Mouse (Mus musculus): ENCODE data around the gene Pax2.

- TF ChIP-seq GATA1 (IDR thresholded peaks at IDR 0.05; ENCODE audit: borderline replicate concordance, low read length): no peak
- no peak for TF ChIP-seq FLI1 (IDR thresholded peaks at IDR 0.05; ENCODE audit: low read length)
Observed at GRCm38 (mm10) chr19:44753361-44753760, 2.5 kb upstream of the Pax2 start.

Measured in megakaryocyte, embryonic 14.5 days (primary cell).